In the genomic region with DNA sequence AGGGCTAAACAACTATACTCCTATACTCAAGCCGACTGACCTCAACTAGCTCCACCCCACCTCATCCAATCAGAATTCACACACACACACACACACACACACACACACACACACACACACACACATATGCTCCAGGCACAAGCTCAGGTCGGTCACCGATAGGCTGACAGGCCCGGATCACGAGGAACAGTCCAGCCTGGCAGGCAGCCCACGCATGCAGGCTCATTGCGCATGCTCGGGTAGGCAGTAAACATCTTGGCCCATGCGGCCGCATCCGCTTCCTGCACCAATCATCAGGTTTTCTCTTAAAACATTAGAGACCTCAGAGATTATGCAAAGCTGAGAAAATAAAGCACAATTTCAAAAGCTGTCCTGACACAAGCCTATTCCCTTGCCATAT, we compare ENCODE assay signal across 23 mouse cellular contexts. TPM values are rescaled to one million over a fixed set of nuclear protein-coding genes. Genes with fewer than 3 reads are reported as not detected.
DNase-seq lines count a peak whose midpoint lies in the region; ATAC-seq and TF ChIP-seq lines count a peak whose summit lies in the region.
"Had no signal": no experiment of that assay in that cellular context is flagged by ENCODE, and none has a peak within 500 bp of the region (broad histone marks: within the 10 kb centered on the region; RNA-seq: fewer than 3 reads in every experiment).

No protein-coding gene starts in this region.

- H3K36me3 ChIP-seq in hindbrain, postnatal 0 days (ENCODE audit: insufficient read depth, low read length) = no peaks in the 10 kb centered on the region
- H3K36me3 ChIP-seq in hindbrain, embryonic 11.5 days (ENCODE audit: control insufficient read depth, insufficient read depth, low read length) = no peaks in the 10 kb centered on the region
- no peaks in the 10 kb centered on the region for H3K36me3 ChIP-seq in limb, embryonic 11.5 days (ENCODE audit: control insufficient read depth, insufficient read depth, low read length)
- no peaks in the 10 kb centered on the region for H3K36me3 ChIP-seq in limb, embryonic 10.5 days
- H3K36me3 ChIP-seq: embryonic facial prominence, embryonic 10.5 days; embryonic facial prominence, embryonic 12.5 days; forebrain, embryonic 15.5 days; G1E had no signal

- H3K9ac ChIP-seq in hindbrain, postnatal 0 days (replicated peaks; ENCODE audit: low read length) = no peak overlapping the region
- H3K9ac ChIP-seq in hindbrain, embryonic 11.5 days (ENCODE audit: low read depth, low read length) = no peak overlapping the region
- no peak overlapping the region for H3K9ac ChIP-seq in limb, embryonic 11.5 days (ENCODE audit: low read length)
- H3K9ac ChIP-seq: embryonic facial prominence, embryonic 12.5 days; forebrain, embryonic 13.5 days; forebrain, embryonic 15.5 days; forebrain, postnatal 0 days had no signal

- no peak for ATAC-seq in hindbrain, postnatal 0 days
- no peak for ATAC-seq in hindbrain, embryonic 11.5 days (ENCODE audit: low FRiP score)
- ATAC-seq in limb, embryonic 11.5 days (ENCODE audit: insufficient number of reproducible peaks, low FRiP score, low TSS enrichment, low read depth) = no peak
- ATAC-seq: CD4-positive, CD25-positive, alpha-beta regulatory T cell, adult 4 months; forebrain, embryonic 13.5 days; forebrain, embryonic 15.5 days; forebrain, postnatal 0 days had no signal

- H3K27ac ChIP-seq in hindbrain, postnatal 0 days = no peak overlapping the region
- H3K27ac ChIP-seq in hindbrain, embryonic 11.5 days (ENCODE audit: low read depth, low read length) = no peak overlapping the region
- no peak overlapping the region for H3K27ac ChIP-seq in limb, embryonic 11.5 days (replicated peaks; ENCODE audit: low read depth, low read length)
- H3K27ac ChIP-seq in limb, embryonic 10.5 days = no peak overlapping the region
- H3K27ac ChIP-seq: embryonic facial prominence, embryonic 10.5 days; embryonic facial prominence, embryonic 12.5 days; forebrain, embryonic 13.5 days; forebrain, embryonic 15.5 days had no signal

- no peak overlapping the region for H3K4me3 ChIP-seq in hindbrain, postnatal 0 days (ENCODE audit: low read length)
- no peak overlapping the region for H3K4me3 ChIP-seq in hindbrain, embryonic 11.5 days (ENCODE audit: low read depth, low read length)
- no peak overlapping the region for H3K4me3 ChIP-seq in limb, embryonic 11.5 days (ENCODE audit: low read depth, low read length)
- no peak overlapping the region for H3K4me3 ChIP-seq in limb, embryonic 10.5 days
- H3K4me3 ChIP-seq: embryonic facial prominence, embryonic 10.5 days; embryonic facial prominence, embryonic 12.5 days; forebrain, embryonic 13.5 days; forebrain, embryonic 15.5 days had no signal

- no peak overlapping the region for H3K4me2 ChIP-seq in hindbrain, postnatal 0 days (ENCODE audit: low read depth, low read length)
- H3K4me2 ChIP-seq in hindbrain, embryonic 11.5 days (replicated peaks; ENCODE audit: low read depth, low read length) = no peak overlapping the region
- no peak overlapping the region for H3K4me2 ChIP-seq in limb, embryonic 11.5 days (ENCODE audit: low read depth, severe bottlenecking)
- H3K4me2 ChIP-seq: embryonic facial prominence, embryonic 12.5 days; forebrain, embryonic 13.5 days; forebrain, embryonic 15.5 days had no signal

- no peaks in the 10 kb centered on the region for H3K4me1 ChIP-seq in hindbrain, postnatal 0 days (ENCODE audit: insufficient read depth, low read length)
- H3K4me1 ChIP-seq in hindbrain, embryonic 11.5 days (replicated peaks; ENCODE audit: control insufficient read depth, insufficient read depth, low read length) = no peaks in the 10 kb centered on the region
- H3K4me1 ChIP-seq in limb, embryonic 11.5 days (ENCODE audit: control insufficient read depth, insufficient read depth, low read length) = no peaks in the 10 kb centered on the region
- H3K4me1 ChIP-seq in limb, embryonic 10.5 days = no peaks in the 10 kb centered on the region
- H3K4me1 ChIP-seq: embryonic facial prominence, embryonic 10.5 days; embryonic facial prominence, embryonic 12.5 days; forebrain, embryonic 13.5 days; forebrain, embryonic 15.5 days had no signal

- no peaks in the 10 kb centered on the region for H3K9me3 ChIP-seq in hindbrain, postnatal 0 days (ENCODE audit: low read length)
- no peaks in the 10 kb centered on the region for H3K9me3 ChIP-seq in hindbrain, embryonic 11.5 days (ENCODE audit: control insufficient read depth, low read length)
- H3K9me3 ChIP-seq in limb, embryonic 11.5 days (ENCODE audit: control insufficient read depth, low read length) = no peaks in the 10 kb centered on the region
- no peaks in the 10 kb centered on the region; the same call in 1 of the 2 replicates for H3K9me3 ChIP-seq in limb, embryonic 10.5 days (replicated peaks)
- H3K9me3 ChIP-seq: embryonic facial prominence, embryonic 10.5 days; embryonic facial prominence, embryonic 12.5 days; forebrain, embryonic 15.5 days had no signal

- H3K27me3 ChIP-seq in hindbrain, postnatal 0 days (ENCODE audit: insufficient read depth, low read length) = no peaks in the 10 kb centered on the region
- no peaks in the 10 kb centered on the region for H3K27me3 ChIP-seq in hindbrain, embryonic 11.5 days (ENCODE audit: control insufficient read depth, insufficient read depth, low read length)
- H3K27me3 ChIP-seq in limb, embryonic 11.5 days (ENCODE audit: control insufficient read depth, insufficient read depth, low read length) = no peaks in the 10 kb centered on the region
- no peaks in the 10 kb centered on the region for H3K27me3 ChIP-seq in limb, embryonic 10.5 days (ENCODE audit: low read depth, poor library complexity, severe bottlenecking)
- H3K27me3 ChIP-seq: CH12.LX; embryonic facial prominence, embryonic 12.5 days; forebrain, embryonic 13.5 days; forebrain, embryonic 15.5 days had no signal

- peak; percentile 51 to 53 for DNase-seq in cerebellum, postnatal 10 days
- no peak for DNase-seq in cerebellum, postnatal 36 days
- peak; percentile 15 for DNase-seq in hindbrain, postnatal 0 days (ENCODE audit: low spot score)
- DNase-seq in hindbrain, embryonic 11.5 days (ENCODE audit: low spot score) = no peak
- DNase-seq in limb, embryonic 11.5 days (ENCODE audit: low spot score) = peak; percentile 8
- no peak for DNase-seq in limb, embryonic 10.5 days (ENCODE audit: low spot score)
- DNase-seq in brain, embryonic 14.5 days (ENCODE audit: low read depth) = peak; percentile 17
- no peak for DNase-seq in MN1 (ENCODE audit: low spot score)
- DNase-seq: adrenal gland, adult 2 months; adrenal gland, postnatal 10 days; adrenal gland, postnatal 25 days; B cell, adult 2 months; cerebellum, adult 11-12 months; cerebellum, adult 8-10 months; cerebellum, adult 9-11 months; forebrain, postnatal 0 days had no signal

- TF ChIP-seq POLR2A in brain, embryonic 14.5 days (IDR thresholded peaks at IDR 0.05; ENCODE audit: borderline replicate concordance, extremely low read depth, insufficient read depth, insufficient read length, poor library complexity, severe bottlenecking) = no peak

- no peak for TF ChIP-seq CTCF in hindbrain, postnatal 0 days (IDR thresholded peaks at IDR 0.05; ENCODE audit: low read depth)
- TF ChIP-seq CTCF in brain, embryonic 14.5 days (IDR thresholded peaks at IDR 0.05; ENCODE audit: borderline replicate concordance, extremely low read depth, insufficient read depth, insufficient read length) = no peak

- 70% methylated on average over 11 of the region's 11 CpGs for WGBS in hindbrain, postnatal 0 days
- 91% methylated on average over 11 of the region's 11 CpGs for WGBS in hindbrain, embryonic 11.5 days
- WGBS in limb, embryonic 11.5 days = 88% methylated on average over 11 of the region's 11 CpGs
- WGBS in limb, embryonic 10.5 days = 90% methylated on average over 11 of the region's 11 CpGs

RNA-seq across cellular contexts. Expression of a gene that starts 50.5 kb away (rescaled TPM):
- total RNA-seq in hindbrain, postnatal 0 days (2014; rRNA removed) = 0.84 and 0.97 TPM in 2 replicates
- polyA plus RNA-seq in hindbrain, postnatal 0 days (2015; fragmentation: Nextera tagmentation; extraction: Ambion mirVana) = 1.2 and 1.5 TPM in 2 replicates
- 1.4 and 1.5 TPM in 2 replicates for polyA plus RNA-seq in hindbrain, embryonic 11.5 days (2014; fragmentation: Nextera tagmentation; extraction: Ambion mirVana)
- 0.15 TPM in 1 of 2 replicates, not detected in the other for polyA plus RNA-seq in limb, embryonic 11.5 days (2014; fragmentation: Nextera tagmentation; extraction: Ambion mirVana)
- 0.08 and 0.10 TPM in 2 replicates for polyA plus RNA-seq in limb, embryonic 10.5 days (2016; fragmentation: Nextera tagmentation; extraction: Ambion mirVana)
- 0.39 and 0.90 TPM in 2 replicates for polyA plus RNA-seq in brain, embryonic 14.5 days (2012; rRNA removed)
- total RNA-seq: adrenal gland, adult 2 months; adrenal gland, postnatal 25 days had no signal
- polyA plus RNA-seq: adrenal gland, adult 2 months; G1E had no signal

Comparison
In these comparisons a context has a peak if more than half of its experiments do, and no peak if none do; other contexts are left out.
1. DNase-seq: peak in cerebellum, postnatal 10 days (2 of 2), hindbrain, postnatal 0 days (single experiment), limb, embryonic 11.5 days (single experiment) and brain, embryonic 14.5 days (single experiment); none in cerebellum, postnatal 36 days (0 of 2), hindbrain, embryonic 11.5 days (single experiment), limb, embryonic 10.5 days (single experiment) and MN1 (single experiment).